Mouse (Mus musculus) liver, adult 2 months (tissue): ENCODE data around the gene Taldo1. TPM values are rescaled to one million over a fixed set of nuclear protein-coding genes. Genes with fewer than 3 reads are reported as not detected.

Source experiments
- DNase-seq: peaks from one replicate; pipeline ENCODE4 v3.0.0-alpha.2; 2011; ENCODE audit warnings: low read depth, low spot score; ENCODE audit errors: extremely low read depth
- H3K27ac ChIP-seq: fragments of 200-500 bp; replicated peaks from 2 replicates; pipeline ENCODE4 v1.5.1; 2012; ENCODE audit warnings: low read depth, mild to moderate bottlenecking, control low read depth, inconsistent platforms, low read length; ENCODE audit not compliant: insufficient read depth
- H3K27me3 ChIP-seq: fragments of 200-500 bp; 2 replicates; pipeline ENCODE4 v1.6.1; 2012; ENCODE audit warnings: mild to moderate bottlenecking, moderate library complexity, low read length, inconsistent platforms; ENCODE audit not compliant: control insufficient read depth, insufficient read depth
- H3K36me3 ChIP-seq: fragments of 200-500 bp; 2 replicates; pipeline ENCODE4 v1.6.1; 2012; ENCODE audit warnings: low read length, inconsistent platforms; ENCODE audit not compliant: control insufficient read depth, insufficient read depth
- H3K4me1 ChIP-seq: fragments of 200-500 bp; 2 replicates; pipeline ENCODE4 v1.6.1; 2011; ENCODE audit warnings: low read length; ENCODE audit not compliant: control insufficient read depth, insufficient read depth
- H3K4me3 ChIP-seq: fragments of 200-500 bp; 2 replicates; pipeline ENCODE4 v1.5.1; 2011; ENCODE audit warnings: low read depth, mild to moderate bottlenecking, control low read depth, low read length, moderate library complexity; ENCODE audit not compliant: insufficient read depth
- H3K79me2 ChIP-seq: fragments of 200-500 bp; 2 replicates; pipeline ENCODE4 v1.6.1; 2012; ENCODE audit warnings: inconsistent platforms, mild to moderate bottlenecking, low read length, moderate library complexity; ENCODE audit not compliant: control insufficient read depth, insufficient read depth
- H3K9ac ChIP-seq: fragments of 200-500 bp; 2 replicates; pipeline ENCODE4 v1.6.1; 2012; ENCODE audit warnings: low read depth, mild to moderate bottlenecking, control low read depth, inconsistent platforms, low read length
- CTCF ChIP-seq: fragments of 200-500 bp; IDR thresholded peaks from 2 replicates; pipeline ENCODE4 v1.5.1; 2011; ENCODE audit warnings: low read depth, low read length, control low read depth
- POLR2A ChIP-seq: fragments of 200-500 bp; IDR thresholded peaks from 2 replicates; pipeline ENCODE4 v1.6.1; 2011; ENCODE audit warnings: low read length, control low read depth; ENCODE audit not compliant: insufficient read depth; ENCODE audit errors: extremely low read depth
- WGBS: fragments of 180-500 bp; shearing (Covaris S2); methylation state at CpG from one replicate; pipeline ENCODE4 v1.1.7; 2018; 5-methylcytosine and 5-hydroxymethylcytosine counted together
- polyA plus RNA-seq: library from polyadenylated mRNA; depleted of rRNA; stranded (reverse); fragments of >200 nt; gene quantifications from 2 replicates; pipeline ENCODE4 v1.2.3, GENCODE M21; 2012
- total RNA-seq: library from RNA; depleted of rRNA; stranded (reverse); fragments of >200 nt; gene quantifications from 2 replicates; pipeline ENCODE4 v1.2.3, GENCODE M21; 2014

The Taldo1 gene
- total and polyA plus RNA-seq, 2 experiments, result 125 to 195 TPM

DNA sequence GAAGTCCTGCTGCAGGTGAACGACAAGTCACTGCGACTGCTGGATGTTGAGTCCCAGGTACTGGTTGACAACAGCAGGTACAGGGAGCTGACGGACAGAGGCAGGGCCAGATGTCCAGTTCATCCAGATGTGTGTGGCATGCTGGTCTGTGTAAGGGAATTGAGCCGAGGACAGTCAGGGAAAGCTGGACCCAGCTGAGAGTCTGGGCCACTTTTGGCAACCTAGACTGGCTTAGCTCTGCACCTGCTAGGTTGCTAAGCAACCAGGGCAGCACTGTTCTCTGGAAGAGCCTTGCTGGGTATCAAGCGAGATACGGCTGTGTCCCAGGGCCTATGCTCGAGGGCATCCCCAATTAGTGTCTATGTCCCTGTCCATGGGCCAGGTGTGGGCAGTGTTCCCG is 36.9 kb upstream of the Taldo1 start:
- no peak for DNase-seq
- TF ChIP-seq POLR2A (no peak), CTCF (no peak)
- H3K4me1 ChIP-seq, result peaks cover 5% of the 10 kb centered on the region
- peaks cover 4% of the 10 kb centered on the region; the same call in 1 of the 2 replicates for H3K36me3 ChIP-seq
- no peak overlapping the region for H3K4me3 ChIP-seq
- H3K27ac ChIP-seq, result no peak overlapping the region
- WGBS, result 90% methylated on average over 8 of the region's 8 CpGs
- no peak overlapping the region for H3K9ac ChIP-seq
- H3K27me3 ChIP-seq, result no peaks in the 10 kb centered on the region
- no peaks in the 10 kb centered on the region for H3K79me2 ChIP-seq

DNA sequence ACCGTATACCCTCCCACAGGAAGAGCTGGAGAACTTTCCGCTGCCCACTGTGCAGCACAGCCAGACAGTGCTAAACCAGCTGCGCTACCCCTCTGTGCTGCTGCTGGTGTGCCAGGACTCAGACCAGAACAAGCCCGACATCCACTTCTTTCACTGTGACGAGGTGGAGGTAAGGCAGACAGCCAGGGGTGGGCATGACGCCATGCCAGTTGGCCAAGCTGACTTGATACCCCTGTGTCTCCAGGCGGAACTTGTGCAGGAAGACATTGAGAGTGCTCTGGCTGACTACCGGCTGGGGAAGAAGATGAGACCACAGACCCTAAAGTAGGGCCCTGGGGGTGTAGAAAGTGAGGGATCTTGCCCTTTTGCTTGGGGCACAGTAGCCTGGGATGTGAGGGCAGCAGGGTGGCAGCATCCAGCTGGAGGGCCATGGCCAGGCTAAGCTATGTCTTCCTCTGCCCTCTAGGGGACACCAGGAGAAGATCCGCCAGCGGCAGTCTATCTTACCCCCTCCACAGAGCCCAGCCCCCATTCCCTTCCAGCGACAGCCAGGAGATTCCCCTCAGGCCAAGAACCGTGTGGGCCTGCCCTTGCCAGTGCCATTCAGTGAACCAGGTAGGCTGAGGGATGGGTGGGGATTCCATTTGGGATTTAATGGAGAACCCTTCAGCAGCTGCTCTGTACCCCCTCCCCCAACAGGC is 36.2 kb upstream of the Taldo1 start:
- WGBS, result 83% methylated on average over 12 of the region's 12 CpGs
- no peak for DNase-seq

DNA sequence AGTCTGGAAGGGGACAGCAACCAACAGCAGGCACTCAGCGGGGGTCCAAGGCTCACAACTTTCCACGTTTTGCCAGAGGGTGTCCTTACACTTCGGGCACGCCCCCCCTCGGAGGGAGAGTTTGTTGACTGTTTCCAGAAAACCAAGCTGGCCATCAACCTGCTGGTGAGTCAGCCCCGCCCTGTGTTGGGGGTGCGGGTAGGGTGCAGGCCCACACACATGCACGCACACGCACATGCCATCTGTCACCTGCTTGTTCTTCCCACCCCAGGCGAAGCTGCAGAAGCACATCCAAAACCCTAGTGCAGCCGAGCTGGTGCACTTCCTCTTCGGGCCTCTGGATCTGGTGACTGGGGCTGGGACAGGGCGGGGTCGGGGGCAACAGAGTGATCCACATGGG is 35.0 kb upstream of the Taldo1 start:
- H3K27me3 ChIP-seq, result no peaks in the 10 kb centered on the region
- no peak for DNase-seq
- H3K4me1 ChIP-seq, result no peaks in the 10 kb centered on the region
- H3K4me3 ChIP-seq, result no peak overlapping the region
- TF ChIP-seq CTCF (no peak), POLR2A (no peak)
- 90% methylated on average over 14 of the region's 14 CpGs for WGBS
- H3K27ac ChIP-seq, result no peak overlapping the region
- H3K36me3 ChIP-seq, result peaks cover 5% of the 10 kb centered on the region; the same call in 1 of the 2 replicates
- no peak overlapping the region for H3K9ac ChIP-seq
- no peaks in the 10 kb centered on the region for H3K79me2 ChIP-seq

More for the DNA sequence above, 36.2 kb upstream of the Taldo1 start:
- Histone ChIP-seq H3K4me1 (peaks cover 3% of the 10 kb centered on the region), H3K79me2 (no peaks in the 10 kb centered on the region), H3K9ac (no peak overlapping the region), H3K4me3 (no peak overlapping the region), H3K36me3 (peaks cover 4% of the 10 kb centered on the region; the same call in 1 of the 2 replicates), H3K27ac (no peak overlapping the region), H3K27me3 (no peaks in the 10 kb centered on the region)
- TF ChIP-seq POLR2A (no peak), CTCF (peak; percentile 26; the same call in 1 of the 2 replicates)

DNA sequence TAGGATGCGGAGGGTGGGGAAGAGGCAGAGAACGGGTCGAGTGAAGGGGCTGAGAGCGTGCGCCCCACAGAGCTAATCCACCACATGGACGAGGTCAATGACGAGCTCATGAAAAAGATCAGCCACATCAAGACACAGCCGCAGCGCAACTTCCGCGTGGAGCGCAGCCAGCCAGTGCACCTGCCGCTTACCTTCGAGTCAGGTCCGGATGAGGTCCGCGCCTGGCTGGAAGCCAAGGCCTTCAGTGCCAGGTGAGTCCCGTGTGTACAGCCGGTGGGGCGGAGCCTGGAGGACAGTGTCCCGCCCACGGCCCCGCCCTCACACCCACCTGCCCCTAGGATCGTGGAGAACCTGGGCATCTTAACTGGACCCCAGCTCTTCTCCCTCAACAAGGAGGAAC is 30.5 kb upstream of the Taldo1 start:
- TF ChIP-seq CTCF, result no peak
- Histone ChIP-seq H3K27me3 (no peaks in the 10 kb centered on the region), H3K4me3 (no peak overlapping the region), H3K27ac (no peak overlapping the region), H3K4me1 (no peaks in the 10 kb centered on the region), H3K9ac (no peak overlapping the region), H3K36me3 (peaks cover 4% of the 10 kb centered on the region; the same call in 1 of the 2 replicates), H3K79me2 (no peaks in the 10 kb centered on the region)
- DNase-seq, result no peak
- WGBS, result 57% methylated on average over 24 of the region's 24 CpGs

DNA sequence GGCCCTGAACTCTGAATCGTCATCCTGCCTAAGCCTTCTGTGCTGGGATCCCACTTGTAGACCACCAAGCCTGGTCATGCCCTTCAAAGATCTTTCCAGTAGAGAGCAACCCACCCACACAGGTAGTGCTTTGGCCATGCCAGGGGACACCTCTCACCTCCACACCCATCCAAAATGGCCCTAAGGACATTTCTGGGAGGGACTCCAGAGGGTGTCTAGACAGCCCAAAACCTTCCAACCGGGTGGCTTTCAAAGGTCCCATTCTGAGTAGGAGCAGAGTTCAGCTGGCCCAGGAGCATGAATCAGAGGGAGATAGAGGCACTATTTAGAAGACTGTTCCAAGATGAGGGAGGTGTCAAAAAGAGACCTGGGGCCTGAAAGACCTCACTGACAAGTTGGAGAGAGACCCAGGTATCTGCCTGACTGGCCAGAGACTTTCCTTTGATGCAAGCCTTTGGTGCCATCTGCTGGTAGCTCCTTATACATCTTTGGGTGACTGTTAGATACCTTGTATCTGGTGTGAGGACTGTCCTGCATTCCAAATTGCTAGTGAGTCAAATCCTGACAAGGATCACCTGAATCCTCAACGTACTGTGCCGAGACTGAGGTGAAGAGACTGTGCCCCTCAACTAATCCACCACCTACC is 28.8 kb upstream of the Taldo1 start:
- Histone ChIP-seq H3K27me3 (no peaks in the 10 kb centered on the region), H3K4me3 (no peak overlapping the region), H3K27ac (no peak overlapping the region), H3K79me2 (no peaks in the 10 kb centered on the region), H3K36me3 (peaks cover 4% of the 10 kb centered on the region; the same call in 1 of the 2 replicates), H3K9ac (no peak overlapping the region), H3K4me1 (no peaks in the 10 kb centered on the region)
- TF ChIP-seq CTCF (peak; percentile 55), POLR2A (no peak)
- DNase-seq, result peak; percentile 64
- WGBS, result 61% methylated on average over 4 of the region's 4 CpGs

DNA sequence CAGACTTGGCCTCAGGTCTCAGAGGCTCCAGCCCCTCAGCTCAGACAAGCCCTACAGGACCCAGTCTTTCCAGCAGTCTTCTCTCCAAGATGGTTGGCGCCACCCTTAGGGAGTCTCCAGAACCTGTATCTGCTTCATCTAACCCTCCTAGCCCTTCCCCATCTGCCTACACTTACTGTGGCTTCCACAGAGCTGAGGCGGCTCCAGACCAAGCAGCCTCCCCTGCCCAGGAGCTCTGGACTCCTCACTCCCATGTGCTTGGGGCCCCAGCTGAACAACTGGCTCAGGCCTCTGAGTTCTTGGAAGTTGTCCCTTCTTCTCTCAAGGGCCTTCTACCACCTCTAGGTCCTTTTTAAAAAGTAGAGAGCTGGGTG is 28.3 kb upstream of the Taldo1 start:
- no peak for TF ChIP-seq POLR2A
- no peak for TF ChIP-seq CTCF
- DNase-seq, result no peak
- Histone ChIP-seq H3K4me3 (no peak overlapping the region), H3K79me2 (no peaks in the 10 kb centered on the region), H3K4me1 (no peaks in the 10 kb centered on the region), H3K36me3 (peaks cover 4% of the 10 kb centered on the region; the same call in 1 of the 2 replicates), H3K27ac (no peak overlapping the region), H3K27me3 (no peaks in the 10 kb centered on the region), H3K9ac (no peak overlapping the region)
- WGBS, result 87% methylated on average over 2 of the region's 2 CpGs
